Mouse (Mus musculus) cerebellum, adult 11-12 months (tissue): Measurements from ENCODE around the gene Rcn1.

Source experiments
- DNase-seq: peaks from one replicate; pipeline ENCODE4 v3.0.0; 2022

Rcn1 gene

GRCm38 (mm10) chr2:105392514-105392913, 6.6 kb downstream of the Rcn1 start:
- DNase-seq, result no peak

- no peak for DNase-seq
Measured at GRCm38 (mm10) chr2:105391414-105391784, 7.7 kb downstream of the Rcn1 start.

- no peak for DNase-seq
Measured at GRCm38 (mm10) chr2:105390653-105391413, 8.3 kb downstream of the Rcn1 start.

GRCm38 (mm10) chr2:105389007-105389890, 9.9 kb downstream of the Rcn1 start:
- no peak for DNase-seq

- DNase-seq, result no peak
Measured at GRCm38 (mm10) chr2:105386418-105386817, 12.7 kb downstream of the Rcn1 start.

- no peak for DNase-seq
Measured at GRCm38 (mm10) chr2:105384998-105385397, 14.1 kb downstream of the Rcn1 start.

- no peak for DNase-seq
Measured at GRCm38 (mm10) chr2:105383063-105383462, 16.1 kb downstream of the Rcn1 start.

GRCm38 (mm10) chr2:105380757-105381319, 18.3 kb downstream of the Rcn1 start:
- no peak for DNase-seq

- no peak for DNase-seq
Measured at GRCm38 (mm10) chr2:105379682-105380081, 19.4 kb downstream of the Rcn1 start.

- no peak for DNase-seq
Measured at GRCm38 (mm10) chr2:105375705-105376104, 23.4 kb downstream of the Rcn1 start.

GRCm38 (mm10) chr2:105375261-105375660, 23.9 kb downstream of the Rcn1 start:
- no peak for DNase-seq

- DNase-seq, result no peak
Measured at GRCm38 (mm10) chr2:105373658-105374057, 25.5 kb downstream of the Rcn1 start.

- DNase-seq, result no peak
Measured at GRCm38 (mm10) chr2:105372727-105373126, 26.4 kb downstream of the Rcn1 start.

GRCm38 (mm10) chr2:105372156-105372555, 27.0 kb downstream of the Rcn1 start:
- DNase-seq, result no peak

GRCm38 (mm10) chr2:105370698-105371097, 28.4 kb downstream of the Rcn1 start:
- DNase-seq, result no peak

GRCm38 (mm10) chr2:105370240-105370639, 28.9 kb downstream of the Rcn1 start:
- no peak for DNase-seq

- DNase-seq, result no peak
Measured at GRCm38 (mm10) chr2:105367623-105368022, 31.5 kb downstream of the Rcn1 start.

- no peak for DNase-seq
Measured at GRCm38 (mm10) chr2:105358040-105358439, 41.1 kb downstream of the Rcn1 start.

GRCm38 (mm10) chr2:105356791-105357190, 42.3 kb downstream of the Rcn1 start:
- DNase-seq, result no peak

- no peak for DNase-seq
Measured at GRCm38 (mm10) chr2:105348886-105349285, 50.2 kb downstream of the Rcn1 start.

- no peak for DNase-seq
Measured at GRCm38 (mm10) chr2:105339993-105340392, 59.1 kb downstream of the Rcn1 start.

- DNase-seq, result no peak
Measured at GRCm38 (mm10) chr2:105337171-105337875, 61.8 kb downstream of the Rcn1 start.
